ENCODE assay signal across 7 mouse cellular contexts in genomic region chr11:5140619-5141018, GRCm38 (mm10). TPM values are rescaled to one million over a fixed set of nuclear protein-coding genes. Genes with fewer than 3 reads are reported as not detected.
A peak's percentile ranks its signal among the peaks of the same experiment; 100 is the strongest.
DNase-seq lines count a peak whose midpoint lies in the region; ATAC-seq and TF ChIP-seq lines count a peak whose summit lies in the region.

No protein-coding gene starts in this region.

- peak; percentile 35 for DNase-seq in 3T3-L1 (ENCODE audit: low read depth, low spot score)
- DNase-seq in cerebellum, adult 9-11 months, result peak; percentile 61
- DNase-seq in kidney, postnatal 25 days, result peak; percentile 87 to 89
- no peak for DNase-seq in T-cell, adult 2 months (ENCODE audit: low spot score)

- no peaks in the 10 kb centered on the region for H3K36me3 ChIP-seq in E14TG2a.4 (ENCODE audit: insufficient read depth, low read length)
- no peaks in the 10 kb centered on the region for H3K36me3 ChIP-seq in heart, embryonic 14.5 days (ENCODE audit: control insufficient read depth, insufficient read depth, low read length)
- no peaks in the 10 kb centered on the region for H3K36me3 ChIP-seq in neural tube, embryonic 15.5 days

- H3K27me3 ChIP-seq in E14TG2a.4 (ENCODE audit: insufficient read depth, low read length), result no peaks in the 10 kb centered on the region
- no peaks in the 10 kb centered on the region for H3K27me3 ChIP-seq in heart, embryonic 14.5 days (ENCODE audit: control insufficient read depth, insufficient read depth, low read length)
- no peaks in the 10 kb centered on the region for H3K27me3 ChIP-seq in neural tube, embryonic 15.5 days (replicated peaks)

- no peak for TF ChIP-seq CTCF in E14TG2a.4 (conservative IDR thresholded peaks at IDR 0.05; ENCODE audit: low read length)

- no peaks in the 10 kb centered on the region for H3K9me3 ChIP-seq in E14TG2a.4 (ENCODE audit: low read length)
- no peaks in the 10 kb centered on the region for H3K9me3 ChIP-seq in heart, embryonic 14.5 days (ENCODE audit: control insufficient read depth, low read length)
- H3K9me3 ChIP-seq in neural tube, embryonic 15.5 days (replicated peaks), result no peaks in the 10 kb centered on the region

- H3K27ac ChIP-seq in heart, embryonic 14.5 days (replicated peaks in 1 of 2; ENCODE audit: control insufficient read depth in 1 of 2, insufficient read depth in 1 of 2, low read depth in 2 of 2, low read length in 2 of 2), result peak overlapping the region; percentile 61 to 70; a peak in 2 of 4 replicates
- H3K27ac ChIP-seq in neural tube, embryonic 15.5 days (replicated peaks), result no peak overlapping the region

- no peak overlapping the region; the same call in 1 of the 2 replicates for H3K9ac ChIP-seq in heart, embryonic 14.5 days (ENCODE audit: low read length)
- no peak overlapping the region for H3K9ac ChIP-seq in neural tube, embryonic 15.5 days (replicated peaks)

- H3K4me3 ChIP-seq in E14TG2a.4 (replicated peaks; ENCODE audit: low read length), result peak overlapping the region; percentile 49
- H3K4me3 ChIP-seq in heart, embryonic 14.5 days (ENCODE audit: control insufficient read depth in 1 of 2, insufficient read depth in 1 of 2, low read depth in 1 of 2, low read length in 2 of 2), result no peak overlapping the region
- no peak overlapping the region for H3K4me3 ChIP-seq in neural tube, embryonic 15.5 days (replicated peaks)

- peak; percentile 73 for ATAC-seq in heart, embryonic 14.5 days (ENCODE audit: insufficient number of reproducible peaks, insufficient read depth, low FRiP score, low read depth)
- ATAC-seq in neural tube, embryonic 15.5 days (ENCODE audit: low FRiP score), result 0 out of 2 replicates have a peak, but pooled peaks have one; percentile 28

- H3K4me2 ChIP-seq in heart, embryonic 14.5 days (ENCODE audit: low read length), result no peak overlapping the region
- no peak overlapping the region for H3K4me2 ChIP-seq in neural tube, embryonic 15.5 days

- peaks cover 54% of the 10 kb centered on the region for H3K4me1 ChIP-seq in E14TG2a.4 (replicated peaks; ENCODE audit: low read depth, low read length)
- H3K4me1 ChIP-seq in heart, embryonic 14.5 days (ENCODE audit: control insufficient read depth in 2 of 2, insufficient read depth in 2 of 2, low read length in 2 of 2), result peaks cover 17 to 19% of the 10 kb centered on the region in 2 experiments
- peaks cover 10% of the 10 kb centered on the region for H3K4me1 ChIP-seq in neural tube, embryonic 15.5 days

- WGBS in heart, embryonic 14.5 days, result 4% methylated on average over 8 of the region's 8 CpGs
- 45% methylated on average over 8 of the region's 8 CpGs for WGBS in neural tube, embryonic 15.5 days

RNA-seq across cellular contexts. Expression of gene Emid1, which starts 11.4 kb away (rescaled TPM):
- 5.4 and 6.8 TPM in 2 replicates for polyA plus RNA-seq in heart, embryonic 14.5 days (2014; fragmentation: Nextera tagmentation; extraction: Ambion mirVana)
- 20.1 and 30.6 TPM in 2 replicates for polyA plus RNA-seq in neural tube, embryonic 15.5 days (2015; fragmentation: Nextera tagmentation; extraction: Ambion mirVana)

RNA-seq across cellular contexts. Expression of gene Ewsr1, which starts 41.6 kb away (rescaled TPM):
- 198 and 242 TPM in 2 replicates for polyA plus RNA-seq in heart, embryonic 14.5 days (2014; fragmentation: Nextera tagmentation; extraction: Ambion mirVana)
- 533 and 582 TPM in 2 replicates for polyA plus RNA-seq in neural tube, embryonic 15.5 days (2015; fragmentation: Nextera tagmentation; extraction: Ambion mirVana)

RNA-seq across cellular contexts. Expression of gene Rhbdd3, which starts 41.9 kb away (rescaled TPM):
- 33.5 TPM in 2 replicates for polyA plus RNA-seq in heart, embryonic 14.5 days (2014; fragmentation: Nextera tagmentation; extraction: Ambion mirVana)
- polyA plus RNA-seq in neural tube, embryonic 15.5 days (2015; fragmentation: Nextera tagmentation; extraction: Ambion mirVana), result 40.0 and 41.5 TPM in 2 replicates
